Mouse (Mus musculus) thymus, postnatal 10 days (tissue): ENCODE measurements around the gene Reps1.
"Not testable (repeated sequence)": the region's sequence is repeated elsewhere in the genome, so short reads cannot be mapped to it uniquely, and the experiment has no call there.

ENCODE experiments used
- DNase-seq, 2 experiments: peaks; one replicate each; pipeline ENCODE4 v3.0.0; 2021; ENCODE audit warnings: low spot score in 2 of 2

The Reps1 gene

DNA sequence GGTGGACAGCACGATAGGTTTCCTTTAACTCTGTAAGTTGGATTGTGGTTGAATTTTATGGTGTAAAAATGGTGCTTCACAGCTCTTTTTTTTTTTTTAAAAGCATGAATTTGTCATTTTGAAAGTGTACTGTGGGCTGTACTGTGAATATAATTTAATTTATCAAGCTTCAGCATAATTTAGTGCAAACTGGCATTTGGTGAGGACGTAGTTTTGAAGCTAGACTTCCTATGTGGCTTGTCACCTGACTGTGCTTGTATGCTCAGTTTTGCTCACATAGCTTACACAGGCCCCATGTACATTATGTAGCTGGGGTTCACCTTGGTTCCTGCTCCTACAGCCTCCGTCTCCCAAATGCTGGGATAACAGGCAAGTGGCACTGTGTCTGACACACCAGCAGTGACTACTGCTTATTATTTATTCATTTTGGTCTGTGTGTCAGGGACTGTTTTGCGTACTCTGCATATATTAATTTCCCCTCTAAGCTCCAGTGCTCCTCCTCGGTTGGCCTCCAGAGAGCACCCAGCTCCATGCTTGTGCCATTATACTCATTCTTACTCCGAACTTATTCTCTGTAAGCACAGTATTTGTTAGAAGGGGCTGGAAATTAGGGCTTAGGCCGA, 9.1 kb downstream of the Reps1 start:
- DNase-seq = no peak

DNA sequence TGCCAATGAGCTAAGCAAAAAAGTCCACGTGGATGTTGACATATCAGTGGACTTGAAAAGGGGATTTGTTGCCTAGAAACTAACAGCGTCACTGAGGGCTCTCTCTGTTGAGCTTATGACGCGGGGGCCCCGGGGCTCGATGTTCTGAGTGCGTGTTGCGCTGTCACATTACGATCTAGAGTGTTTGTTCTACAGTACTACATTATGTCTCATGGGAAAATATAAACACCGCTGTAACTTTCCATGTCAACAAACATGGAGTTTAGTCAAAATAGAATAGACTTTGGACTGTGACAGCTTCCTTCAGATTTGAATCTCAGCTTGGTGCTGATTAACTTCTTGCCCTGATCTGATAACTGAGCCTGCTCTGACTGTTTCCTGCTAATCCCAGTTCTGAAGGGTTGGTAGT, 10.4 kb downstream of the Reps1 start:
- no peak for DNase-seq

DNA sequence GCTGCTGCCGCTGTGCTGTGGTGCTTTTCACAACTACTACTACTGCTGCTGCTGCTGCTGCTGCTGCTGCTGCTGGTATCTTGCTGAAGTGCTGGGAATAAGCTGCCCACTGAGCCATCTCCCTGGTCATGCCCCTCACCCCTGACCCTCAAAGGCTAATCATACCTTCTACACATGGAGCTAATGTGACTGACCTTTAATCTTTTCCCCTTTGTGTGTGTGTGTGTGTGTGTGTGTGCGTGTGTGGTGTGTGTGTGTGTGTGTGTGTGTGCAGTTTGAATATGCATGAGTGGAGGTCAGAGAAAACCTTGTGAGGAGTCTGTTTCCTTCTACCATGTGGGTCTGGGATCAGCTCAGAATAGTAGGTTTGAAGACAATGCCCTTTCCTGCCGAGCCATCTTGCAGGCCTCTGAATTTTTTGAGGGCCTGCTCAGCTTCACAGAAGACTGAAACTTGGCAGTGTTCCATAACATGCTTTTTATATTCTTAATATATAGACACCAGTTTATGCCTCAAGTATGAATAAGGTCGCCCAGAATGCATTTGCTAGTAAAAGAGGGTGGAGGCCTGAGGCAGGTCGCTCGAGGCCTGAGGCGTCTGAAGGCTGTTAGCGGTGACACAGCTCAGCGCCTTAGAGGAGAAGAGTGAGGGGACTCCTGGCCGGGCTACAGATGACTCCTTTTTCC, 12.2 kb downstream of the Reps1 start:
- no peak for DNase-seq

DNA sequence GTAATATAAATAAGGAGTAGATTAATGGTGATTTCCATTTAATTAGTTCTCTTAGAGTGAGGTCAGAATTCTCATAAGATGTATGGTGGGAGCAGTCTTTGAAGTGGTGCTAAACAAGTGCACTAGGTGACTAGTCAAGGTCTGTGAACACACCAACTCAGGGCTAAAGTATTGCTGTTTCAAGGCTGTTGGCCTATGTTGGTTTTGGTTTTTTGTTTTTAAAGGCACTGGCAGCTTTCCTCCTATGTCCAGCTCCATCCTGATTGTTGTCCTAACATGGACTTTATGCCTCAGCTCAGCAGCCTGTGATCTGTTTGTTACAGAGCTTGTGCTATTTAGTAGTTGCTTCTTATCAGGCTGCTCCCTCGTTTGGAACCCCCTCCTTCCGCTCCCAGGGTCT, 13.2 kb downstream of the Reps1 start:
- DNase-seq = no peak

DNA sequence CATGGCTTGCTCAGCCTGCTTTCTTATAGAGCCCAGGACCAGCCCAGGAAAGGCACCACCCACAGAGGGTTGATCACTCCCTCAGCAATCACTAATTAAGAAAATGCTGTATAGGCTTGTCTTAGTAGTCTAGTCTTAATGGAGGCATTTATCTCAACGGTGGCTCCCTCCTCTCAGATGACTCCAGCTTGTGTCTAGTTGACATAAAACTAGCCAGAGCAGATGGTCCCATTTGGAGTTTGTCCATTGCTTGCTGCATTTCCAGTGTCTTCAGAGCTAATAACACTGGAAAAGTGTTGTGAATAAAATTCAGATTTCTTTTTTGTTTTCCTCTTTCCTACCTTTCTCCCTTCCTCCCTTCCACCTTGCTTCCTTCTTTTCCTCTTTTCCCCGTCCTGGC, 13.9 kb downstream of the Reps1 start:
- DNase-seq = no peak

DNA sequence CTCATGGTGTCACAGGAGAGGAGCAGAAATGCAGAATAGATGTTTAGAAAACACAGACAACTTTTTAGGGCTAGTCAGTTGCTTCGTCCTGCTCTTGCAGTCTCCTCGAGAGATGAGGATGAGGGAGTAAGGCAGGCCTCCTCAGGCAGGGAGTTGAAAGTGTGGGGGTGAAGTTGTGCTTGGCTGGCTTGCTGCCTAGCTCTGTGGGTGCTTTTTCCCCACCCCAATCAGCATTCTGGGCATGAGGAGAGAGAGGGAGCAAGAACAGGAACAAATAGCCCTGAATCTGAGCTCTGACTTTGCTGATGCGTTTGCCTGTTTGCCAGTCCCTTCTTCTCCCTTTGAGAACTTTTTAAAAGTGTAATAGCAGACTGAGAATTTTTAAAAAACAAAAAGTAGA, 14.5 kb downstream of the Reps1 start:
- DNase-seq = no peak

DNA sequence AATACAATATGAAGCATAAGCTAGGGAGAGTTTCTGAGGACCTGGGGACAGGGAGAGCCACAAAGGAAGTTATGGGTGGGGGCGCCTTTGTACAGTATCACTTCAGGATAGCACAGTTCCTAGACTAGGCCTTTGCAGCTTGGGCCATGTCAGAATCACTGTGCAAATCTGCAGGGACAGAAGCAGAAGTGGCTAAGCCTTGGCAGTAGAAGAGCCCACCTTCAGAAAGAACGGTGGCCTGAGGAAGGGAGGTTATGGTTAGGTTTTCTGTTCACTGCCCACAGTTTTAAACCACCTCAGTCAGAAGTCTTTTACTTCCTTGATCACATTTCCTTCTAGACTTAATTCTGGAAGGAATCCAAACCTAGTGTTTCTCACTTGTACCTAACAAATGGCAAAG, 15.0 kb downstream of the Reps1 start:
- DNase-seq = no peak

DNA sequence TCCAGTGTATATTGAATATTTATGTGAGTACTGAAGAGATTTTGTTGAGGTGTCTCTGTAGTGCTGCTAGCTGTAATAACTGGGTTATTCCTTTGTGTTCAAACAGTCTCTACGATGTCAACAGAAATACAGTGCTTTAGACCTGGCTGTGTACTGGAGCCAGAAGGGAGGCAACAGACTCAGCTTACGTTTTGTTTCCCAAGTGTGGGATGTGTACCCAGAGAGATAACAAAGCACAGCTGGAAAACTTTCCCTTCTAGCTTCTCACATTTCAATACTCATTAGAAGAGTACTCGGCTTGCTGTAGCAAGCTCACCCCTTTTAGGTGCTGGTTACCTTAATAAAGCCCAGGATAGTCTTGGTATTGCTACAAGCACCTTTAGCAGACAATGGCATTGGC, 17.2 kb downstream of the Reps1 start:
- DNase-seq = no peak

DNA sequence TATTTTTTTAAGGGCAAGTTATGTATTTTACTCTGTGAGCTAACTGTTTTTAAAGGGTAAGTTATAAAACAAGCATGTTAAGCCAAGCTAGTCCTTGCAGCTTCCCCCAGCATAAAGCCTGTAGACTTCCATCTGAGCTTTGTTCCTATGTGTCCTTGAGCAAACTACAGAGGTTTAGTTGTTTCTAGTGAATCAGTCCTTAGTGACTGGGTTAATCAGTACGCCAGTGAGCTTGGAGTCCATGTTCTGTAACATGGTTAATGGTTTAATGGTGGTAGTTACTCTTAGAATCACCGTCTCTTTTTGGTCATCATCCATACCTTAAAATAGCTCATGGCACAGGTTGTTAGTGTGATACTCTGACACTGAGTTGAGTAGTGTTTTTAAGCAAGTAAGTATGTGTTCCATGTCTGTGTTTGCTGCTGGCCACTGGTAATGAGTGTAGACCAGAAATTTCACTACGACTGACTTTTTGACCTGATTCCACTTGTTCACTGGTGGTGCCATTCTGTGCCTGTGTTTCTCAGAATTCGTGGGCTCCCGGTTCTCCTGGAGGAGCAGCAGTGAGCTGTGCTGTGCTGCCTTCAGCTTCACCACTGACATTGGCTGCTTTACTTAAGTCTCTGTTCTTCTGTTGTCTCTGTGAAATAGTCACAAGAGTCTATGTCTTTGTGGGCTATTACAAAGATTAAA, 18.9 kb downstream of the Reps1 start:
- DNase-seq = no peak

DNA sequence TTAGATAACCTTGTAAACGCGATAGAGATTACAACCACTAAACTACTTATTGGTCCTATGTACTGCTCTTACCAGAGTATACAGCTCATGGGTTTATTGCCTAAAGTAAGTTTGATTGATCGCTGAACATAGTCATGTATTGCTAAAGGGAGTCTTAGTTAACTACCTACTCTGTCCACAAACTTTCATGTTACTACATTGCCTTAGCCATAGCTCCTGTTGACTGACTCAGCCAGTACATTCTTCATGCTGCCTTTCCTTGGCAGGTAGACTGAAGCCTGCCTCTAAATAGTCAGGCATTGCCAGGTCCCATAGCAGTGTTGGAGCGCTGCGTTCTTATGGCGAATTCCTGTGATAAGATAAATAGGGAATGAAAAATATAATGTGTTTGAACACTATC, 20.2 kb downstream of the Reps1 start:
- DNase-seq = no peak

DNA sequence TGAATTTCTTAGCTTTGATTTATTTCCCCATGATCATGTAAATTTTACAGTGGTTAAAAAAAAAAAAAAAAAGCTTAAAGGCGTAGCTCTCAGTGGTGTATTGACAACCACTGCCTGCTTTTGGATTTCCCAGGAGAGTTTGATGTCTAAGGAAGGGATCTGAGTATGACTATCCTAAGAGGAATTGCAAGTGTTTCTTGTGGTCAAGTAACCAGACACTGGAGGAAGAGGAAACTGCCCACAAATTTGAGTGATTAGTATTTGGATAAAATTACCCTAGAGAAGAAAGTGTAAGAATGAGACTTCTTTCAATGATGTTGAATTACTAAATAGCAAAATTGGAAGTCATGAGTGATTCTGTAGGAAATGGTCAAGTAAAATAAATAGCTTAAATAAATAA, 25.9 kb downstream of the Reps1 start:
- no peak for DNase-seq

DNA sequence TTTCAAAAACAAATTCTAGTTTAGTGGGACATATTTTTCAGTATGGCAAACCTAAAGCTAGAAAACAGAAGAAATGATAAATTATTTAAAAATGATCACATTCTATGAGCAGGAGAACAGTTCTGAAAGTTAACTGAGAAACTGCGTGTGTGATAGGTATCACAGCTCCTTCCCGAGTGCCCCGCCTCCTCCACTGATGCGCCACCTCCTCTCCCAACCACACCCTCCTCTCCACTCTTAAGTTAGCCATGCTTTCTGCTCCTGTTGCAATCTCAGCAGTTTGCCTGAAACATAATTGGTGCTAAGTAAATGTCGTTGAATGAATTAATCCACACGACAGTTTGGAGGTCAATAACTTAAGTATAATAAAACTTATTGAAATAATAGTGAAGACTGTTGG, 27.1 kb downstream of the Reps1 start:
- DNase-seq = no peak

DNA sequence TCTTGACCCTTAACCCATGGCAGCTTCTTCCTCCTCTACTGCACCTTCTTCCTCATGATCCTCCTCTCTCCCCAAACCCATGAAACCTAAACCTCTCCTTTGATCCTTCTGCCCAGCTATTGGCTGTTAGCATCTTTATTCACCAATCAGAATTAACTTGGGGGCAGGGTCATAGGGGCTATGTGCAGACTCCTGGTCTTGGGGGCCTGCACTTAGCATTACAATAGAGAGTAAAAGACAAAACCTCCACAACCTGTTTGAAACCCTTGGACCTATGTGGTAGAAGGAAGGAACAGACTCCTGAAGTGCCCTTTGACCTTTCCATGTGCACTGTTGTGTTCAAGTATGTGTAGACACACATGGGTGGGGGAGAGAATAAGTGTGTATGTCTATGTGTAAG, 35.0 kb downstream of the Reps1 start:
- DNase-seq = no peak

DNA sequence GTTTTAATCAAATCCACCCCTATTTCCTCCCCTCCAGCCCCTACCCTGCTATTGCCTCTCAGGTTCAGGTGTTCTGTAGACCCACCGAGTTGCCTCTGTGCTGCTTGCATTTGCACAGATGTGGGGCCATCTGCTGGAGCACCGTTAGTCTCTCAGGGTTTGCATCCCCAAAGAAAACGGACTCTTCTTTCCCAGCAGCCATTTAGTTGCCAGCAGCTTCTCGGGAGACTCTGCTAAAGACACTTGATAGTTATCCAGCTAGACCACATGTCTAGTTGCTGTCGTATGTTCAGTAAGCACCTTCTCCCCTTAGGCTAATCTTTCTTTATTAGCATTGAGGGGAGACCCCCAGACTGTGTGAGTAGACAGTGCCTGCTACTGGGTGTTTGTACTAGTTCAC, 46.5 kb downstream of the Reps1 start:
- no peak for DNase-seq

DNA sequence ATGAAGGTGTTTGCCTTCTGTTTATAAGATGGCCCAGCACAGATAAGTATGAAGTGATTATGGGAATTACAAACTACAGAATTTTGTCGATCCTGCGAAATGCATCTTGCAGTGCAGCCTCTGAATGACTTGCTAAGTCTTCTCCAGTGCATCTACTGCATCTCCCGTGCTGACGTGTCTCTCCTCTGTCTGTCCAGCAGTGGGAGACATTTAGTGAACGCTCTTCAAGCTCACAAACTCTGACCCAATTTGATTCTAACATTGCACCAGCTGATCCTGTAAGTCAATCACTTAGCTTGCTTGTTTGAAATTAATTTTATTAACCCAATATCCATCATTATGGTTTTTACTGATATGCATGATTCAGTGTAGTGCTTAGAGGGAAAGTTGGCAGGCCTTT, 51.8 kb downstream of the Reps1 start:
- DNase-seq = no peak

DNA sequence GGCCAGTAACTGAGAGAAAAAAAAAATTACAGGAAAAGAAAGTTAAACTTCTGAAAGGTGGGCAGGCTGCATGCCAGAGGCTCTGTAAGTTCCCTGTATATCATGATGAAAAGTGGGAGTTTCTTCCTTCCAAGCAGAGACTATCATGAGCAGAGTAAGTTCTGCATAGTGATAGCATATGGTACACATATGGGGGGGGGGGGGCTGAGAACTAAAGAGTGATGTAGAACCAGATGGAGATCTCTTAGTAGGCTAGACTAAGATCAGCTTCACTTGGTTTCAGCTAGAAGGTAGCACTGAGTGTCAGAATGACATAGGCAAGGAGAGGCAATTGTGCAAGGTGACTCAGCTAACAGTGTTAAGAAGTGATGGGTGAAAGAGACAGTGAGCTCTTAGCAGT, 55.3 kb downstream of the Reps1 start:
- DNase-seq = no peak

DNA sequence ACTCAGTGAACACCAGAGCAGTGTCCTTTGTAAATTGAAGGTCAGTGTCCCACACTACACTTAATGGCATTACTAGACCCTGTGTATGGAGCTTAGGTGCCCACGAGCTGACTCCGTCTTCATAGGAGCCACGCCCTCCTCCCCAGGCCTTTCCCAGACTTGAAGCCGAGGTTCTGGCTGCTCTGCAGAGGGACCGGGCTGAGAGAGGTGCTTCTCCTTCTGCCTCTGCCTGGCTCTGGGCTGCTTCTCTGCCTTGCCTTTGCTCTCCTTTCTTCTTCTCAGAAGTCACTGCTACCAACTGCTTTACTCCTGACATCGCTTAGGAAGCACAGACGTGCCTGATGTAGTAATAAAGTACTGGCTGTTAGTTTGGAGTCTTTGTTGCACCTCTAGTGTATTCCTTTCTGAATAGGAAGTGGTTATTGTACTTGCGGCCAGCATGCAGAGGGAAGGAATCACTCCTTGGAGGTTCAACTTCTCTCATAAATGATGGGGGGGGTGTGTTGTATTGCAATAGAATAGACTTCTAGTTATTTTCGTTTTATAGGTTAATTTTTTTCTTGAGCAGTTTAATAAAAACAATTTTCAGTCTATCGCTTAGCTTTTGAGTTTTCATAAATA, 57.9 kb downstream of the Reps1 start:
- no peak for DNase-seq

DNA sequence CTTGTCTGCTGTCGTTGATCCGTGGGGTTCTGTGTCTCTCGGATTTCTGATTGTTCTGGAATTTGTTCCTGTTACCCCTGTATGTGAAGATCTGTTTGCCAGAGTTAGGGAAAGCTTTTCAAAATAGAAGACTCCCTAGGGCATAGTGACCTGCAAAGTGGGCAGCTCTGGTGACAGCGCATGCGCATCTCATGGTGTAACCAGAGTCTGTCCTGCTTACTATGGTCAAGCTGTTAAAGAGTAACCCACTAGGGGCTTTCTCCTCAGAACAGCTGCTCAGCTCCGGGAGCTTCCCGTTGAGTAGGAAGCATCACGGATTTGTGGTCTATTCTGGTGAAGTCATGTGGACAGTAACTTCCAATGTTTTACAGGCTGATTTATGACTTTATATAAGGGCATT, 62.7 kb downstream of the Reps1 start:
- no peak for DNase-seq

DNA sequence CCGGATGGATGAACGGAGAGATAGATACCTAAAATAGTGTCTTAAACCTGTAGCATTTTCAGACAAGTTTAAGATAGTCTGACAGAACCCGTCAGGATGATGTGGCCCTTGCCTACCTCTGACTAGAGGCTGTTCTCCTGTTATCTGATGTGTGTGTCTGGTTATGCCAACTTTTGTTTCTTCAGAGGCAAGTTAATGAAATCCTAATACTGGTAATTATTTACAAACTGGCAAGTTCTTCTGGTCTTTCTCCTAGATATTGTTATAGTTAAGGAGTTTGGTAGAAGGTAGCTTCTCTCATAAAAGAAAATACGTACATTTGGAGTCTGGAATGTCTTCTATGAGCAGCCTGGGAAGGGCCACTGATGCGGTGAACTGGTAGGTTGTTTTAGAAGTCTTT, 74.6 kb downstream of the Reps1 start:
- DNase-seq = no peak

DNA sequence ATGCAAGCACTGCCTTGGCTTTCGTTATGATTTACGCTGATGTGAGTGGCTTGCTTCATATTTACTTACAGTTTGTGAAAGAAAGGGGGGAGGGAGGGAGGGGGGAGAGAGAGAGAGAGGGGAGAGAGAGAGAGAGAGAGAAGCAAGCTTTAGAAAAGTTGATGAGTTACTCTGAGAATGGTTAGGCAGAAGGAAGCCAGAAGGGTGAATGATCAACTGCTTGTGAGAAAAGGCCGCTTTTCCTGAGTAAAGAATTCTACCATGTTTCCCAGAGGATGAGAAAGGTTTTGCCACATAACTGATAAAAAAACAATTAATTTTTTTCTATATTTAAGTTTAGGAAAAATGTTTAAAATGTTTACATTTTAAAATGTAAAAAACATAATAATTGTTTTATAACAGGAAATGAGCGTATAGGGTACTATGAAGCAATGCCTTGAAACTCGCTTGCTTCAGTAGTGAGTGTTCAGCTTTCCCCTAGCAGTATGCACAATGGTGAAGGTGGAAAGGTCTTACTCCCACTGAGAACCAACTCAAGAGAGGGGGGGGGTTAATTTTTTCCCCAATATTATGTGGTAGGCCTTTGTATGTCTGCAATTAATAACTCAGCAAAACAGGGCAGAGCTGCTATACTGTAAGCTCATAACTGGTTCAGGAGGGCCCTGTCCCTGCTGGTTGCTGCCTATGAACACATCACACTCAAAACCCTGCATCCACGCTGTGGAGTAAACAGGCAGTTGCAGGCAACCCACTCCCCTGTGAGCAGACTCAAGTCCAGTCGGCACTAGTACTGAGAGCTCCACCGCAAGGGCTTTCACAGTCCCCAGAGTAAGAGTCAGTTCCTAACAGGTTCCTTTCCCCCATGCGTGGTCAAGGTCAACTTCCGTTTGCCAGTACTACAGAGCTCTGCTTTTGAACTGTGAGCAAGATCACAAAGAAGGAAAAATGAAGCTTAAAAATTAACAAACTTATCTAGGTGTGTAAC, 76.3 kb downstream of the Reps1 start:
- no peak for DNase-seq

DNA sequence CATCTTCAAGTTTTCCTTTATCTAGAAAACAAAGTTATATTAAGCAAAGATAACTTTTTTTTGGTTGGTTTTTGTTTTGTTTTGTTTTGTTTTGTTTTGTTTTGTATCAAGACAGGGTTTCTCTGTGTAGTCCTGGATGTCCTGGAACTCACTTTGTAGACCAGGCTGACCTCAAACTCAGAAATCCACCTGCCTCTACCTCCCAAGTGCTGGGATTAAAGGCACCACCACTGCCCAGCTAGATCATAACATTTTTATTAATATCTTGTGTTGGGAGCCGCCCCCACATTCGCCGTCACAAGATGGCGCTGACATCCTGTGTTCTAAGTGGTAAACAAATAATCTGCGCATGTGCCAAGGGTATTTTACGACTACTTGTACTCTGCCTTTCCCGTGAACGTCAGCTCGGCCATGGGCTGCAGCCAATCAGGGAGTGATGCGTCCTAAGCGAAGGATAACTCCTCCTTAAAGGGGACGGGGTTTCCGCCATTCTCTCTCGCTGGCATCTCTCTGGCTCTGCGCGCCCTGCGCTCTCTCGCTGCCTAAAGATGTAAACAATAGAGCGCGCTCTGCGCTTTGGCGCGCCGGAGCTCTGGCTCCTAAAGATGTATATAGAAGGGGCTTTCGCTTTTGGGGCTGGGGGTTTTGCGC, 83.3 kb downstream of the Reps1 start:
- not testable (repeated sequence) for DNase-seq
